9 mouse cellular contexts compared by ENCODE assay signal in genomic region chr7:127217901-127218642, GRCm38 (mm10). TPM values are rescaled to one million over a fixed set of nuclear protein-coding genes. Genes with fewer than 3 reads are reported as not detected.
A peak's percentile ranks its signal among the peaks of the same experiment; 100 is the strongest.
DNase-seq lines count a peak whose midpoint lies in the region; ATAC-seq and TF ChIP-seq lines count a peak whose summit lies in the region.
"Had no signal": no experiment of that assay in that cellular context is flagged by ENCODE, and none has a peak within 500 bp of the region (broad histone marks: within the 10 kb centered on the region; RNA-seq: fewer than 3 reads in every experiment).

No protein-coding gene starts in this region.

- intact Hi-C loops in heart, postnatal 36 days (cut with DNase I): no loop called here

- H3K9ac ChIP-seq in heart, embryonic 15.5 days: no peak overlapping the region
- peak overlapping the region; percentile 55 for H3K9ac ChIP-seq in liver, embryonic 16.5 days (ENCODE audit: low read depth, low read length)

- H3K36me3 ChIP-seq in heart, embryonic 15.5 days: no peaks in the 10 kb centered on the region
- H3K36me3 ChIP-seq in G1E (replicated peaks): peaks cover 31% of the 10 kb centered on the region
- H3K36me3 ChIP-seq in liver, embryonic 16.5 days (ENCODE audit: control insufficient read depth, insufficient read depth): no peaks in the 10 kb centered on the region
- peaks cover 14% of the 10 kb centered on the region for H3K36me3 ChIP-seq in thymus, adult 2 months (ENCODE audit: control insufficient read depth, insufficient read depth, low read length)

- ATAC-seq in heart, embryonic 15.5 days (replicated peaks; ENCODE audit: insufficient number of reproducible peaks, insufficient read depth, low FRiP score, low read depth): no peak
- ATAC-seq in G1E (ENCODE audit: extremely low read depth, insufficient number of reproducible peaks, low FRiP score, poor library complexity, severe bottlenecking): no peak
- 0 out of 2 replicates have a peak, but pooled peaks have one; percentile 7 for ATAC-seq in liver, embryonic 16.5 days (ENCODE audit: low read depth)
- ATAC-seq: intestine, embryonic 16.5 days had no signal

- H3K4me1 ChIP-seq in heart, embryonic 15.5 days (replicated peaks): peaks cover 41% of the 10 kb centered on the region
- H3K4me1 ChIP-seq in G1E (ENCODE audit: insufficient read depth, low read depth, low read length): peaks cover 61% of the 10 kb centered on the region
- H3K4me1 ChIP-seq in liver, embryonic 16.5 days (ENCODE audit: control insufficient read depth, low read depth, low read length): peaks cover 43% of the 10 kb centered on the region
- peaks cover 53% of the 10 kb centered on the region for H3K4me1 ChIP-seq in thymus, adult 2 months (replicated peaks; ENCODE audit: control insufficient read depth, insufficient read depth, low read length)

- H3K27me3 ChIP-seq in heart, embryonic 15.5 days: no peaks in the 10 kb centered on the region
- no peaks in the 10 kb centered on the region for H3K27me3 ChIP-seq in G1E (ENCODE audit: insufficient read depth, low read length)
- H3K27me3 ChIP-seq in liver, embryonic 16.5 days (ENCODE audit: control insufficient read depth, insufficient read depth, low read depth, low read length): no peaks in the 10 kb centered on the region
- no peaks in the 10 kb centered on the region for H3K27me3 ChIP-seq in thymus, adult 2 months (ENCODE audit: control insufficient read depth, insufficient read depth, low read length)

- no peaks in the 10 kb centered on the region for H3K9me3 ChIP-seq in heart, embryonic 15.5 days (replicated peaks)
- H3K9me3 ChIP-seq in G1E (replicated peaks): no peaks in the 10 kb centered on the region
- H3K9me3 ChIP-seq in liver, embryonic 16.5 days (replicated peaks; ENCODE audit: control insufficient read depth, low read length): no peaks in the 10 kb centered on the region

- H3K4me2 ChIP-seq in heart, embryonic 15.5 days: peak overlapping the region; percentile 41
- H3K4me2 ChIP-seq in liver, embryonic 16.5 days (ENCODE audit: low read depth, low read length): peak overlapping the region; percentile 46

- TF ChIP-seq POLR2A in thymus, adult 2 months (IDR thresholded peaks at IDR 0.05; ENCODE audit: control insufficient read depth, extremely low read depth, insufficient read depth, low read length, poor library complexity): peak; percentile 93

- no peak for TF ChIP-seq CTCF in G1E (IDR thresholded peaks at IDR 0.05; ENCODE audit: low read depth, low read length)
- TF ChIP-seq CTCF in thymus, adult 2 months (IDR thresholded peaks at IDR 0.05; ENCODE audit: borderline replicate concordance, control insufficient read depth, extremely low read depth, insufficient read depth, low read length, poor library complexity): no peak

- 53% methylated on average over 10 of the region's 10 CpGs for WGBS in heart, embryonic 15.5 days
- WGBS in liver, embryonic 16.5 days (ENCODE audit: insufficient replicate concordance): 32% methylated on average over 10 of the region's 10 CpGs
- 5% methylated on average over 10 of the region's 10 CpGs for WGBS in thymus, adult 2 months

- H3K27ac ChIP-seq in heart, embryonic 15.5 days: peak overlapping the region; percentile 78
- H3K27ac ChIP-seq in liver, embryonic 16.5 days (ENCODE audit: low read length): peak overlapping the region; percentile 90
- peak overlapping the region; percentile 98 for H3K27ac ChIP-seq in thymus, adult 2 months (ENCODE audit: control insufficient read depth, insufficient read depth, low read length)

- no peak for DNase-seq in heart, postnatal 36 days
- no peak for DNase-seq in G1E (ENCODE audit: low spot score)
- DNase-seq in thymus, adult 2 months: peak; percentile 81
- DNase-seq in cerebellum, adult 9-11 months: no peak
- DNase-seq in frontal cortex, postnatal 14 days (ENCODE audit: low spot score in 2 of 2): no peak
- no peak for DNase-seq in layer of hippocampus, postnatal 36 days

- H3K4me3 ChIP-seq in heart, embryonic 15.5 days: peak overlapping the region; percentile 13; the same call in 1 of the 2 replicates
- H3K4me3 ChIP-seq in G1E (ENCODE audit: low read depth, low read length): peak overlapping the region; percentile 55; the same call in 1 of the 2 replicates
- peak overlapping the region; percentile 28 for H3K4me3 ChIP-seq in liver, embryonic 16.5 days (ENCODE audit: low read depth, low read length)
- peak overlapping the region; percentile 88 for H3K4me3 ChIP-seq in thymus, adult 2 months (ENCODE audit: control insufficient read depth, insufficient read depth, low read length)

RNA-seq across cellular contexts. Expression of gene Mylpf, which starts 9.4 kb away (rescaled TPM):
- polyA plus RNA-seq in heart, embryonic 15.5 days (2015; fragmentation: Nextera tagmentation; extraction: Ambion mirVana): 11.6 and 15.4 TPM in 2 replicates
- 1 to 10 TPM; 2.4 to 2.5 TPM for total RNA-seq in heart, postnatal 36 days (2021)
- 2.6 TPM in 1 of 2 replicates, not detected in the other for total RNA-seq in G1E (2014; fragmentation: Nextera tagmentation)
- total RNA-seq in G1E (2017): 2.8 TPM in 2 replicates
- polyA plus RNA-seq in G1E (2012): 0.44 and 0.94 TPM in 2 replicates
- polyA plus RNA-seq in liver, embryonic 16.5 days (2015; fragmentation: Nextera tagmentation; extraction: Ambion mirVana): 61.0 and 92.3 TPM in 2 replicates
- 10.7 and 12.3 TPM in 2 replicates for polyA plus RNA-seq in thymus, adult 2 months (2012; rRNA removed)
- 1 to 10 TPM in 1 of 2 experiments, not detected in 1; 1.1 TPM for total RNA-seq in layer of hippocampus, postnatal 36 days (2021)

RNA-seq across cellular contexts. Expression of gene Tbc1d10b, which starts 9.8 kb away (rescaled TPM):
- polyA plus RNA-seq in heart, embryonic 15.5 days (2015; fragmentation: Nextera tagmentation; extraction: Ambion mirVana): 17.0 and 21.3 TPM in 2 replicates
- 10 to 100 TPM; 24.6 to 26.4 TPM for total RNA-seq in heart, postnatal 36 days (2021)
- total RNA-seq in G1E (2014; fragmentation: Nextera tagmentation): 19.5 and 26.7 TPM in 2 replicates
- total RNA-seq in G1E (2017): 38.3 and 40.1 TPM in 2 replicates
- polyA plus RNA-seq in G1E (2012): 72.0 and 74.1 TPM in 2 replicates
- polyA plus RNA-seq in liver, embryonic 16.5 days (2015; fragmentation: Nextera tagmentation; extraction: Ambion mirVana): 13.7 and 15.1 TPM in 2 replicates
- polyA plus RNA-seq in thymus, adult 2 months (2012; rRNA removed): 70.3 and 81.3 TPM in 2 replicates
- 100 to 1,000 TPM; 107 to 108 TPM for total RNA-seq in layer of hippocampus, postnatal 36 days (2021)

RNA-seq across cellular contexts. Expression of gene Zfp553, which starts 14.8 kb away (rescaled TPM):
- 17.8 and 23.7 TPM in 2 replicates for polyA plus RNA-seq in heart, embryonic 15.5 days (2015; fragmentation: Nextera tagmentation; extraction: Ambion mirVana)
- 1 to 10 TPM; 6.0 to 6.6 TPM for total RNA-seq in heart, postnatal 36 days (2021)
- total RNA-seq in G1E (2014; fragmentation: Nextera tagmentation): 11.7 and 20.0 TPM in 2 replicates
- 22.0 and 25.2 TPM in 2 replicates for total RNA-seq in G1E (2017)
- polyA plus RNA-seq in G1E (2012): 25.3 and 26.2 TPM in 2 replicates
- polyA plus RNA-seq in liver, embryonic 16.5 days (2015; fragmentation: Nextera tagmentation; extraction: Ambion mirVana): 5.7 and 5.9 TPM in 2 replicates
- 30.4 and 31.6 TPM in 2 replicates for polyA plus RNA-seq in thymus, adult 2 months (2012; rRNA removed)
- 10 to 100 TPM; 21.0 TPM for total RNA-seq in layer of hippocampus, postnatal 36 days (2021)

RNA-seq across cellular contexts. Expression of gene Sept1, which starts 14.9 kb away (rescaled TPM):
- polyA plus RNA-seq in heart, embryonic 15.5 days (2015; fragmentation: Nextera tagmentation; extraction: Ambion mirVana): 22.8 and 33.9 TPM in 2 replicates
- 1 to 10 TPM; 2.8 TPM for total RNA-seq in heart, postnatal 36 days (2021)
- total RNA-seq in G1E (2014; fragmentation: Nextera tagmentation) (128 and 141 TPM in 2 replicates), G1E (2017) (51.1 and 54.9 TPM in 2 replicates)
- 263 and 305 TPM in 2 replicates for polyA plus RNA-seq in G1E (2012)
- polyA plus RNA-seq in liver, embryonic 16.5 days (2015; fragmentation: Nextera tagmentation; extraction: Ambion mirVana): 10.1 and 11.1 TPM in 2 replicates
- 1,045 and 1,102 TPM in 2 replicates for polyA plus RNA-seq in thymus, adult 2 months (2012; rRNA removed)
- 1 to 10 TPM; 5.2 to 5.4 TPM for total RNA-seq in layer of hippocampus, postnatal 36 days (2021)

RNA-seq across cellular contexts. Expression of gene Cd2bp2, which starts 22.2 kb away (rescaled TPM):
- 35.4 and 42.5 TPM in 2 replicates for polyA plus RNA-seq in heart, embryonic 15.5 days (2015; fragmentation: Nextera tagmentation; extraction: Ambion mirVana)
- total RNA-seq in heart, postnatal 36 days (2021): 10 to 100 TPM; 36.9 to 38.0 TPM
- total RNA-seq in G1E (2014; fragmentation: Nextera tagmentation): 23.3 and 37.2 TPM in 2 replicates
- 79.3 and 84.6 TPM in 2 replicates for total RNA-seq in G1E (2017)
- polyA plus RNA-seq in G1E (2012): 71.8 and 73.7 TPM in 2 replicates
- polyA plus RNA-seq in liver, embryonic 16.5 days (2015; fragmentation: Nextera tagmentation; extraction: Ambion mirVana): 17.4 and 18.1 TPM in 2 replicates
- 63.4 and 67.2 TPM in 2 replicates for polyA plus RNA-seq in thymus, adult 2 months (2012; rRNA removed)
- total RNA-seq in layer of hippocampus, postnatal 36 days (2021): 10 to 100 TPM; 93.9 to 95.1 TPM

Comparison
In these comparisons a context has a peak if more than half of its experiments do, and no peak if none do; other contexts are left out.
1. H3K4me3 ChIP-seq: peak in every context shown above with its lines; median percentile 88 in thymus, adult 2 months; 55 in G1E; 28 in liver, embryonic 16.5 days; 13 in heart, embryonic 15.5 days.